Mouse (Mus musculus) lung, postnatal 14 days (tissue): Measurements from ENCODE around the gene Trpm8.
A peak's percentile ranks its signal among the peaks of the same experiment; 100 is the strongest.

Source experiments
- DNase-seq: peaks from one replicate; pipeline ENCODE4 v3.0.0; 2021

The Trpm8 gene

DNA sequence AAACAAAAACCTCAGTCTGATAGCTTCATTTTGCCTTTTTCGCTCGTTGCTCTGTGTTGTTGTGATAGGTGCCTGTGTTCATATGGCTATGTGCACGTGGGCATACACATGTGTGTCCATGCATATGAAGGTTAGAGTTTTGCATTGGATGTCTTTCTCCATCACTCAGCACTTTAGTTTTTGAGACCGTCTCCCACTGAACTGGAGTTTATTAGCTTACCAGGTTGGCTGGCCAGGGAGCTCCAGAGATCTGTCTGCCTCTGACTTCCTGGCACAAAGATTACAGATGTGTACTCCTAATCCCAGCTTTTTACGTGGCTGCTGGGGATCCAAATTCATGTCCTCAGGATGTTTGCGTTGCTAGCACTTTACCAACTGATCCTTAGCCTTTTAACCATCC is 26.3 kb downstream of the Trpm8 start:
- no peak for DNase-seq

DNA sequence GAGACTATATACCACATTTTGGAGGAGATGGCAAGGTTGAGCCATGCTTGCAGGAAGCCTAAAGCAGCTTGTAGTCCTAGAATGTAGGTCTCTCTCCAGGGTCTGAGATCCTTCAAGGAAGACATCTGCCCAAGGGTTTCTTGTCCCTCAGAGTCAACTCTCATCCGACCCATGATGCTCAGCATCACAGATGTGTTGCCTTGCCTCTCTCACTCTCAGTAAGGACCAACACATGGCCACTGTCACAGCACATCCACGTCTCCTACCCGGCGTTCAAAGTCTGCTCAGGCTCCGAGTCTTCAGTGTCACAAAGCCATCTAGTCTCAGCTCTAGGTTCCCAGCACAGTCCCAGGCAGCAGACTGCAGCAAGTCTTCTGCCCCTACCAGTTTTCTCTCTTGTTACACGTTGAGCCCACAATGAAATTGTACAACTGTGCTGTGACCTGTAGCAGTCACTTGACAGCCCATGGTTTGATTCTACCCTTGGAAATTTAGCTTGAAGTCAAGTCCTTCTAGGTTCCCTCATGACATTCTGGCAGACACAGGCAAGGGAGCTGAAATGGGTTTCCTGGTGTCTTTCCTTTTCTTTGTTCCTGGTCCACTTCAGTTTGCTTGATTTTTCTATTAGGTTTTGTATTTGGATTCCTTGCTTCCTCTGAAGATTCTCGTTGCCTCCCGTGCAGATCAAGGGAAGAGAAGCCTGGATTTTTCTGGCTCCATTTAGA is 27.0 kb downstream of the Trpm8 start:
- no peak for DNase-seq

DNA sequence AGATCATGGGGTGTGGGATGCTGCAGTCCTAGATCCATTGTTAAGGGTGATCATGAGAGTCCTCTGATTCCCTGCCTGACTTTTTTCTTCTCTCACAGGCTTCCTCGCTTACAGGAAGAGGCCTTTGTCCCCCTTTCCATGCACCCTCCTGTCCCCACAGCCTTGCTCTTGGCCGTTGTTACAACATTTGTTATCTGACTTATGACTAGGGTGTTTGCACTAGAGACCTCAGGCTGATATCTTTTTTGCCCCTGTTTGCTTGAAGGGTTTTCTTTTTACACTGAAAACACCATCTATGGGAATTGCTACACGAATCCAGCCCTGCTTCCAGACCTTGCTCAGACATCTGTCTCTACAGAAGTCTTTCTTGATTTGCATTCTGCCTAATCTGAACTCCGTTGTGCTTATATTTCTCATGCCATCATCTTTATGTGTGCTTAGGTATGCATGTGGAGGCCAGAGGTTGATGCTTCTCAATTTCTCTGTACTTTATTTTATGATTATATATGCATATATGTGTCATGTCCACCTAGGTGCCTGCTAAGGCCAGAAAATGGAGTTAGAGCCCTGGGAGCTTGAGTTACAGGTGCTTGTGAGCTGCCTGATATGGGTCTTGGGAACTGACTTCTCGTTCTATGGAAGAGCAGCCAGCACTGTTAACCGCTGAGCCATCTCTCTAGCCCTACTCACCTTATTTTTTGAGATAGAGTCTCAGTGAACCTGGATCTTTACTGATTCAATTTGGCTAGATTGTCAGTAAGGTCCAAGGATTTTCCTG is 27.7 kb downstream of the Trpm8 start:
- no peak for DNase-seq

DNA sequence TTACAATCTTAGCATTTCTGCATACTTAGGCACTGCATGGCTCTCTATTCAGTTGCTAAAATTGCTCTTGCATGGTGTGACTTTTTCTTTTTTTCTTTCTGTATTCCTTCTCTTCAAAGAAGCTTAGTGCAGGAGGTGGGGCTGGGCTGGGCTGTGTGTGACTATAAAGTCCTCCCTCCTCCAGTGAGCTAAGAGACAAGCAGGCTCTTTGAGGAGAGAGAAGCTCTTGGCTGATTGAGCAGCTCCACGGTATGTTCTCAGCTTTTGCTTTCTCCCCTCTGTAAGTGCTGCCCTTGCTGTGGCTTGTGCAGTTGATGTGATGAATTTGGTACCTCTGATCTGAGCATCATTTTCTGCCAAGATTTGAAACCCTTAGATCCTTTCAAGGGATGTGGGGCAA is 29.1 kb downstream of the Trpm8 start:
- no peak for DNase-seq

DNA sequence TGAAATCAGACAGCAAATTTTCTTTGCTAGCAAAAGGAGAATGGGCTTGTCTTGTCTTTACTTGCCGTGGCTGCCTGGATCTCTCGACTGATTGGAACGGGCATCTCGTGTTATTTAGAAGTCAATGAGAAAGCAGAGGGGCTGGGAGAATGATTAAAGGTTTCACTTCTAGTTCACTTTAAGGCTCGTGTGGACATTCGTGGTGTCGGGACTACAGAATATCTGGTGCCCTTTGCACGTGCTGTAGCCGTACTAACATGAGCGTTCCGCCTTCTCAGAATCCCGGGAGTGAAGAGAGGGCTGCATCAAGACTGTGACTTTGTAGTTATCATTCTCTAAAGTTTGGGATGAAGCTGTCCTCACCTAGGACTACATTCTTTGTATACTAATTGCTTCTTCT is 29.7 kb downstream of the Trpm8 start:
- no peak for DNase-seq

DNA sequence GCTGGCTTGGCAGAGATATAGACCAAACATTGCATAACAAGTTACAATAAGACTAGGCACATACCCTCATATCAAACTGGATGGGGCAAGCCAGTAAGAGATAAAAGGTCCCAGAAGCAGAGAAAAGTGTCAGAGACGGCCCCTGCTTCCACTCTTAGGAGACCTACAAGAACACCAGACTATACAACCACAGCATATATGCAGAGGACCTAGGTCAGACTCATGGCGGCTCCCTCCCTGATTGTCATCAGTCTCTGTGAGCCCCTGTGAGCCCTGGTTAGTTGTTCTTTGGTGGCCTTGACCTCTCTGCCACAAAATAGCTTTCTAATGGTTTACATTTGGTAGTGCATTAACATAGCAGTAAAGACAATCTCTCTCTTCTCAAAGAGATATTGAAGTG is 31.6 kb downstream of the Trpm8 start:
- no peak for DNase-seq

DNA sequence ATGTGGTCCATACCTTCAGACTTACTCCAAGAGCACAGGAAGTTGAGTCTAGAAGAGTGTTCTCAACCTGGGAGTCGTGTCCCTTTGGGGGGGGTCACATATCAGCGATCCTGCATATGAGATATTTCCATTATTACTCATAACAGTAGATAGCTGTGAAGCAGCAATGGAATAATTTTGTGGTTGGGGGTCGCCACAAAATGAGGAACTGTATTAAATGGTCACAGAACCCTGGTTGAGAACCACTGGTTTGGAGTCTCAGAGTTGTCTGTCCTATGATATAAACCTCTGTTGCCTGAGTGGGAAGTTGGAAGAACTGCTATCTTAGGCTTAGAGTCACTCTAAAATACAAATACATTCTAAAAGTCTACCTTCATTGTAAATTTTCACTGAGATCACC is 32.4 kb downstream of the Trpm8 start:
- DNase-seq, result no peak

DNA sequence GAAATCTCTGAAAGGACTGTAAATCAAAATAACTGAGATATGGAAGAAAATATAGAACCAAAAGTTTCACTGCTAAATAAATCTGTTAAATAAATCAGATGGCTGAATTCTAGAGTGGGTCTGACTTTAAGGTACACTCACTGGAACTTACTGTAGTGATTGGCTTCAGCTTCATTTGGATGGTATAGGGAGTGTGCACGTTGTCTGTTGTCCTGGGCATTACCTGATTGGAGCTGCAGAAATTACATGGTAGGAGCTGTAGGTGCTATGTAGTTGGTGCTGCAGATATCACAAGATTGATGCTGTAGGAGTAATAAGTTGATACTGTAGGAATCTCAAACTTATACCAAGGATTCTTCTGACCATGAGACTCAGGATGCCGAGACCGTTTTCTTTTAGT is 32.9 kb downstream of the Trpm8 start:
- no peak for DNase-seq

DNA sequence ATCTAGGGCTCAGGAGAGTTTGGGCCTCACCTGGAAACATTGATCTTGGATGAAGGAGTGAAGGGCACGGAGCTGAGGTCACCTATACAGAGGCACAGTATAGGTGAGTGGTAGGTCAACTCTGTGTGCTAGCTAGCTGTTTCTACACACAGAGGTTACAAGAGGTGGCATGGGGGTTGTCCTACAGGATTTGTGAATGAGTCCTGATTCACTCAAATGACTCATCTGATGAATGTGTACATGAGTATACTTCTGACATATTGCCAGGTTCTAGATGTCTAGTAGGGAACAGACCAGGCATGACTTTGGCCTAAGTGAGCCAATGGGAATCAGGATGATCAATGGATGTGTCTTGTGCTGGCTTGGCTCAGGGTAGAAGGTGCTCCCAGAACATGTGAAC is 39.8 kb downstream of the Trpm8 start:
- DNase-seq, result no peak

DNA sequence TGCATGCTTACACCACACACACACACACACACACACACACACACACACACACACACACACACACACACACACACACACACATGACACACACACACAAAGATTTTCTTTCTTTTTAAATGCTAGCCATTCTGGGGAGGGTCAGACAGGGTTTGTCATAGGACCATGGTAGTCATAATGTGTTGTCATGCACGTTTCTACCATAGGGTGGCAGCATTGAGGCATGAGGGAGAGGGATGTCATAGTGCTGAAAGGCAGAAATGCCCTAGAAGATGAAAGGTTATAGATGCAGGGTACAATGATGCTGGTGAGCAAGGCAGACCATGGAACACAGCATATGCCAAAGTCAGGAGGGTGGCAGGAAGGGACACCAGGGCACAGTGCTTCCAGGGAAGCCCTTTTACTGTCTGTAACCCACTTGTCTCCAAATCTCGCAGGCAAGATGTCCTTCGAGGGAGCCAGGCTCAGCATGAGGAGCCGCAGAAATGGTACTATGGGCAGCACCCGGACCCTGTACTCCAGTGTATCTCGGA is 41.1 kb downstream of the Trpm8 start:
- DNase-seq, result peak; percentile 81

DNA sequence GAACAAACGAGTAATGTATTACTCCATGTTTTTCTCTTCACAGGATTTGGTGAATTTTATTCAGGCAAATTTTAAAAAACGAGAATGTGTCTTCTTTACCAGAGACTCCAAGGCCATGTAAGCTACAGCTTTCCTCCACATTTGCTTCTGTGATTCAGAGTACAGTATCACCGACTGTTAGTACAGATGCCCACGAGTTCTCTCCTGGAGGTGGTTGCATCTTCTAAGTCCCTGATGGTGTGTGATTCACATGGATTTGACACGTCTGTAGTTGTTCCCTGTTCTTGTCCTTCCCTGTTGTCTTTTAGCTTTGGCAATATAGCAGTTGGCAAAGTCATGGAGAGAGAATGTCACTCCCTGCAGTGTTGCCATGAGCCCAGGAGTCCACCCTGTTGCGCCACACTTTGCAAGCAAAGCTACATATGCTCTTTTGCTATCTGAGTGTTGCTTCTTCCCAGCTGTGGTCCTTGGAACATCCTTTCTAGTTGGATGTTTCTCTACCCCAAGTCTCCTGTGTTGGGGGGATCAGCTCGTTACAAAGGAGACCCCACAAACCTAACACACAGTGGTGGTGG is 43.4 kb downstream of the Trpm8 start:
- DNase-seq, result no peak

DNA sequence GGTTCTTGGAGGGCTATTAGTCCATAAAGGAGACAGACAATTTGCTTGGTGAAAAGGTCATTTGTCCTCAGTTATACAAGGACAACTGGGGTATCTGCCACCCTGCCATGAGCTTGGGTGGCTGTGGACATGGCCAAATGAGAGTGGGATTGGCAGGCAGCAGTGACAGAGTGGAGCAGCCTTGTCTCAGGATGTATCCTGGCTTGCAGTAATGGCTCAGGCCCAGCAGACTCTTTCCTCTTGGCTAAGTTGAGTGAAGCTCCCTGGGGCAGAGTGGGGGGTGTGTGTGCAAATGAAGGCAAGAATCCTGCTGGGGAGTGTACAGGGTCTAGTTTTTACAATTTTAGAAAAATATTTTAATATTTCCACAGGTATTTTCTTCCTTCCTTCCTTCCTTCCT is 44.7 kb downstream of the Trpm8 start:
- DNase-seq, result no peak

DNA sequence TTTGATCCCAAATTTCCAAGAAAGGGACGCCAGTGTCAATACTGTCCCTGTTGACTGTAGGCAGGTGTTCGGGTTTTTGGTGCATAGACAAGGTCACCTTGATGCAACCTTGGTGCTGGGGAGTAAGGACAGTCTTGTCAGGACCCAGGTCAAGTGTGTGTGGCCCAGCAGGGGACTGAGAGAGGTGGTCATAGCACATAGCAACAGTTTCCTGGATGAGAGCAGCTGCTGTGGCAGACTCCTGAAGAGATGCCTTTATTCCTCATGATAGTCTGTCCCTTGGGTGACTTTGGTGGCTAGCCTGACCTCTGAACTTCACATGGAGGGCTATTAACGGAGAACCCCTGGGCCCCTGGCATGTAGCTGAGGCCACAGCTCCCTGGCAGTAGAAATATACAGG is 45.6 kb downstream of the Trpm8 start:
- no peak for DNase-seq

DNA sequence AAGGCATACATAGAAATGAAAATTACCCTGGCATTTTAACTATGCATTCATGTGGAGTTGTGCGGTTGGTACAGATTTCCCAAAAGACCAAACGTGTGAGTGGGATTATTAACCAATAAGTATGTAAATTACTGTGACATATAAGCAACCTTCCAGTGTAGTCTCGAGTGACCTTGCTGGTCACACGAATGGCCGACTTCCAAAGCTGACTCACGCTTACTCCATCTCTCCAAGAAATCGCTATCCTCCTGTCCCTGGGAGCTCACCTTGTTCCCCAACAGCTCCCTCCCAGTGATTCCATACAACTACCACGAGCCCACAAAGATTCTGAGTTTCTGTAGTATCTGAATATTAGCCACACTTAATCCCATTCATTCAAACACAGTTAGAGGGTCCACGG is 62.0 kb downstream of the Trpm8 start:
- DNase-seq, result no peak

DNA sequence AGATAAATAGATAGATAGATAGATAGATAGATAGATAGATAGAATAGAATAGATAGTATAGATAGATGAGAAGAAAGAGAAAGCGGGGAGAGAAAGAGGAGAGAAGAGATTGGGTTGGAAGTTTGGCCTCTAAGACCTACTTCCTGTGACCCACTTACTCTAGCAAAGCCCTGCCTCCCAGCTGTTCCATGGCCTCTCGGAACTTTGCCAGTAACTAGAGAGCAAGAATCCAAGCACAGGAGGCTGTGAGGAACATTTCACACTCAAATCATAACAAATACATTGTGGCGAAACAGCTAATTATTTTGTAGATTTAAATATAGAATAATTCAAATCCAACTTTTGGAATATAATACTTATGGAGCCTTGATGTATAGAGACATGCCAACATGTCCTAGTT is 65.2 kb downstream of the Trpm8 start:
- DNase-seq, result peak; percentile 14

DNA sequence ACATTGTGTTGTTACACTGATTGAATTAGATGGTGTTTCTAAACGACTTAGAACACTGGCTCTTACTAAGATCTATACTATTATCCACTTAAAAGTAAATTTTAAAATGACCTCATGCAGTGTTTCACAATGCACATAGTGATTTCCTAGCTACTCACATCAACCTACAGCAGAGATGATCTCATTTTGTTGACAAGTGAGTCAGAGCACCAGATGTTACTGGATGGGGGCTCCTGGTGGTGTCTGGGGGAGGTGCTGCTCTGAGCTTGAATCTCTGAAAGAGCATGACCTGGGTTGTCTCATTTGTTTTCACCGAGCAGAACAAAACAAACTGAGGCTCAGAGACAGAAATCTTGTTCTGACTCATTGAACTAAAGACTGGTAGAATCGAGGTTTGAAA is 68.1 kb downstream of the Trpm8 start:
- no peak for DNase-seq

DNA sequence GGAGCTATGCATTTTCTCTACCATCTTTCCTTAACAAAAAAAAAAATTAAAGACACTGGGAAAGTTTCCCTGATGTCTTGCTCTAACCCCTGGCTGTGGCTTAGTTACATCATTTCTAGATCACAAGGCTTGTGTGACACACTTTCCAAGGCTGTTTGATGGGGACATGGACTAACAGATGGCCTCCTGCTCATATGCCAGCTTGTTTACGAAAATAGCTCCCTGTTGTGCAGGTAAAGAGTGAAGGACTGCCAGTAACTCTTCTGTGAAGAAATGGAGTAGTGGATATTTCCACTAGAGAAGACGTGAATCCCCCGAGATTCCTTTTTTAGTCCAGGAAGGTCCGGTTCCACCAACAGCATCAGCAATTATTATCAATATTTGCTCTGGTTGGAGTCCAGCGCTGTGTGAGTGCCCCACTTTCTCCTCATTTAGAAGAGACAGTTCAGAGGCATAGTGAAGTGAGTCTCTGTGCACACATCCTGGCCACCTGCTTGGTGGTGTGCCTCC is 71.1 kb downstream of the Trpm8 start:
- DNase-seq, result no peak

DNA sequence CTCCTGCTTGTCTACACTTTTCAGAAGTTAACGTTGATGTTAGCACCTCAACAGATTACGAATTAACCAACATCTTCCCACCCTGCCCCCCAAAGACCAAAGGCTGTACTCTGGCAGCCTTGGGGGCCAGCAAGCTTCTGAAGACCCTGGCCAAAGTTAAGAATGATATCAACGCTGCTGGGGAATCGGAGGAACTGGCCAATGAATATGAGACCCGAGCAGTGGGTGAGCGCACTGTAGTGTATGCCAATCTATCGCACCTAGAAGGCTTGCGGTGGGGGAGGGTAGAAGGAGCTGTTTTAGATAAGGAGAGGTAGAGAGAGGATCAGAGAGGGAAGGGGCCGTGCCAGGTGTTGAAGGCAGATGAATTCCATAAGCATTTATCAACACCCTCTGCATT is 73.3 kb downstream of the Trpm8 start:
- DNase-seq, result no peak

DNA sequence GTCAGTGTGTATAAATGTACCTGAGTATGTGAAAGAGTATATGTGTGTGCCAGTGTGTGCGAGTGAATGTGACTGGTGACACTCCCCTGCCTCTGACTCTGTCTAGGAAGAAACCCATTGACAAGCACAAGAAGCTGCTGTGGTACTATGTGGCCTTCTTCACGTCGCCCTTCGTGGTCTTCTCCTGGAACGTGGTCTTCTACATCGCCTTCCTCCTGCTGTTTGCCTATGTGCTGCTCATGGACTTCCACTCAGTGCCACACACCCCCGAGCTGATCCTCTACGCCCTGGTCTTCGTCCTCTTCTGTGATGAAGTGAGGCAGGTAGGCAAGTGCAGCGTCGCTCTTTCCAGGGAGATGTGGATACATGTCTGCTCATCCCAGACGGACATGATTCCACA is 77.6 kb downstream of the Trpm8 start:
- no peak for DNase-seq

DNA sequence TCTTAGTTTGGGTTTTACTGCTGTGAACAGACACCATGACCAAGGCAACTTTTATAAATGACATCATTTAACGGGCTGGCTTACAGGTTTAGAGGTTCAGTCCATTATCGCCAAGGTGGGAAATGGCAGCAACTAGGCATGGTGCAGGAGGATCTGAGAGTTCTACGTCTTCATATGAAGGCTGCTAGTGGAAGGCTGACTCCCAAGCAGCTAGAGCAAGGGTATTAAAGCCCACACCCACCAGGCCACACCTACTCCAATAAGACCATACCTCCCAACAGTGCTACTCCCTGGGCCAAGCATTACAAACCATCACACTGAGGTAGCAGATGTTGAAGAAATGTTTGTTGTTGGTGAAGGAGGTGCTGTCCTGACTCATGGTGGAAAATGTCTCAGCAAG is 78.2 kb downstream of the Trpm8 start:
- no peak for DNase-seq

DNA sequence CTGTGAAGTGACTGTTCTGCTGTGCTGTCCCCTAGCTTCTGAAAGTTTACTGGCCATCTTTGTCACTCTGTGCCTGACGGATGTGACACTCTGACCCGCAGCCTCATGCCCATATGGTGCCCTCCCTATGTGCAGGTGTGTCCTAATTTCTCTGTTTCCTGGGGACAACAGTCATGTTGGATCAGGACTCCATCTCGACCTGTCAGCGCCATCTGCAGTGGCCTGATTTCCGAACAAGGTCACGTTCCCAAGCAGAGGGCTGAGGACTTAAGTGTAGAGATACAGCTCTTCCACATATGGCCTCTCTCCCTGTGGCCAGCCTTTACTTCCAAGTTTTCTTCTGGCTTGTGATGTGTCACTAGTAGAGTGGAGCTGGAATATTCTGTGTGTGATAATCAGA is 79.2 kb downstream of the Trpm8 start:
- DNase-seq, result no peak

DNA sequence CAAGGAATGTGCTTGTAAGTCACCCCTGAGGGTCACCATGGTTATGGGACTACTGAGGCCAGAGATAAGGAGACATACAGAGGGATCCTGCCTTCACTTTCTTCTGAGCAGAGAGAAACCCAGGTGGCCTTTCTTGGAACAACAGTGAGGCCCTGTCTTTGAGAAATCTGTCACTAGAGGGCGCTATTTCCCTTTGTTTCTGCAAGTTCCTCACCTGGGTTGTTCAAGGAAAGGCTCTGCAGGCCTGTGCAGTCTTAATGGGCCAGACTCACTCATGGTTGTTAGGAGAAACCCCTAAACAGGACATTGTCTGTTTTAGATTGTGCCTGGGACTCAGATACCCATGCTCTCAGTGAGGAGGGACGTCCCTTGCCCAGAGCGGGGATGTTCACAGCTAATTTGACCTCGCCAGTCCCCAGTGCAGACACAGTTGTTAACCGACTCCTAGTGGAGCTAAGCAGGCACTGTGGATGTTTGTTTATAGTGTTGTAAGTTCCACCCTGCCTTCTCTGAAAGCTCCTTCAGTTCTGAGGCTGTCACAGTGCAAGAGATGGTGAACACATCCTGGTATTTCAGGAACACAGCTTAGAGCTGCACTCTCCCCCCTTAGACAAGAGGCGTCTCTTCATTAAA is 80.1 kb downstream of the Trpm8 start:
- peak; percentile 68 for DNase-seq

DNA sequence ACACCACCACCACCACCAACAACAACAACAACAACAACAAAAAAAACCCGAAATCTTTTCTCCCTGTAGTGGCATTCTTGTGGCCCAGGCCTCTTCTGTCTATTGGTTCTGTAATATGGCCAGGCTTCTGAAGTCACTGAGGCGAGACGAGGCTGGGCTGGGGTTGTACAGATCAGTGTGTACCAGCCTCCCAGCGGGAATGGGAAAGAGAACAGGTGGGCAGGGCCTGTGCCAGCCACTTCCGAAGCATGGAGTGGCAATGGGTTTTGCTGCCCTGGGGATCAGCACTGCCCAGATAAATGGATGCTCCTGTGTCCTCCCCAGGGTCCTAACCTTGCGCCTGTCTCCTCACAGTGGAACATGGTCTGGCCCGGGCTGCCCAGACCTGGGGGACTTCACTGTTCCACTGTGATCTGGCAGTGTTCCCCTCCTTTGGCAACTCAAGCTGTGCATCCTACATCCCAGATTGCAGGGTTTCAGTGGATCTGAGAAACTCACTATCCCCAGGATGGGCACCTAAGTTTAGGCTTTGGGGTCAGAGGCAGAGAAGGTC is 80.7 kb downstream of the Trpm8 start:
- no peak for DNase-seq
